Mouse (Mus musculus) T-helper 17 cell (primary cell): ENCODE measurements around the gene Retreg3.

ENCODE experiments used
- in situ Hi-C, 2 experiments: fragments of 300-600 bp; cut with MboI, MseI; formaldehyde crosslinking; loops; 1 replicate in 1 of 2; 2 replicates in 1 of 2; pipeline ENCODE4 v1.15.1; 2025; ENCODE audit warnings: high pct_unique_total_duplicates in 2 of 2

Gene Retreg3

GRCm38 (mm10) chr11:101058726-101059125 lies 61.0 kb downstream of the Retreg3 start:
- in situ Hi-C loops = loop anchor here in 1 of 2 experiments (5.0 kb wide), 1 partner anchor 76 kb away; no protein-coding TSS in a partner anchor

- in situ Hi-C loops = loop anchor here in 1 of 2 experiments (5.0 kb wide), 1 partner anchor 76 kb away; no protein-coding TSS in a partner anchor
These were observed 61.8 kb downstream of the Retreg3 start for GRCm38 (mm10) chr11:101057860-101058259.

GRCm38 (mm10) chr11:101056885-101057284 lies 62.8 kb downstream of the Retreg3 start:
- in situ Hi-C loops = loop anchor here in 1 of 2 experiments (5.0 kb wide), 1 partner anchor 75 kb away; no protein-coding TSS in a partner anchor

GRCm38 (mm10) chr11:101055418-101055817 lies 64.3 kb downstream of the Retreg3 start:
- in situ Hi-C loops = loop anchor here in 1 of 2 experiments (5.0 kb wide), 1 partner anchor 73 kb away; no protein-coding TSS in a partner anchor

GRCm38 (mm10) chr11:101053974-101054373 lies 65.7 kb downstream of the Retreg3 start:
- in situ Hi-C loops = no loop called here

GRCm38 (mm10) chr11:101052751-101053473 lies 66.8 kb downstream of the Retreg3 start:
- in situ Hi-C loops = no loop called here

GRCm38 (mm10) chr11:101051617-101052016 lies 68.1 kb downstream of the Retreg3 start:
- in situ Hi-C loops = no loop called here

- in situ Hi-C loops = no loop called here
These were observed 68.6 kb downstream of the Retreg3 start for GRCm38 (mm10) chr11:101051051-101051493.

- in situ Hi-C loops = no loop called here
These were observed 69.3 kb downstream of the Retreg3 start for GRCm38 (mm10) chr11:101050359-101050758.

GRCm38 (mm10) chr11:101047502-101047901 lies 72.2 kb downstream of the Retreg3 start:
- in situ Hi-C loops = loop anchor here in 1 of 2 experiments (25.0 kb wide), 1 partner anchor 1135 kb away; the partner anchor contains the start of genes Gm11565 and Krtap31-1

GRCm38 (mm10) chr11:101046440-101046839 lies 73.3 kb downstream of the Retreg3 start:
- in situ Hi-C loops = loop anchor here in 1 of 2 experiments (25.0 kb wide), 1 partner anchor 1134 kb away; the partner anchor contains the start of genes Gm11565 and Krtap31-1
